Mouse (Mus musculus) heart, adult 8-10 months (tissue): Measurements from ENCODE around the gene Plcxd1. TPM values are rescaled to one million over a fixed set of nuclear protein-coding genes. Genes with fewer than 3 reads are reported as not detected.
"Not testable (repeated sequence)": the region's sequence is repeated elsewhere in the genome, so short reads cannot be mapped to it uniquely, and the experiment has no call there.

Experiments used
- DNase-seq: peaks from one replicate; pipeline ENCODE4 v3.0.0; 2022; ENCODE audit warnings: low spot score
- total RNA-seq, 4 experiments: library from RNA; stranded (reverse); gene quantifications; 2 replicates each; pipeline ENCODE4 v1.2.4; 2022

Gene Plcxd1
- total RNA-seq: under 1 TPM in 1 of 4 experiments, not detected in 3; 0.09 TPM

DNA sequence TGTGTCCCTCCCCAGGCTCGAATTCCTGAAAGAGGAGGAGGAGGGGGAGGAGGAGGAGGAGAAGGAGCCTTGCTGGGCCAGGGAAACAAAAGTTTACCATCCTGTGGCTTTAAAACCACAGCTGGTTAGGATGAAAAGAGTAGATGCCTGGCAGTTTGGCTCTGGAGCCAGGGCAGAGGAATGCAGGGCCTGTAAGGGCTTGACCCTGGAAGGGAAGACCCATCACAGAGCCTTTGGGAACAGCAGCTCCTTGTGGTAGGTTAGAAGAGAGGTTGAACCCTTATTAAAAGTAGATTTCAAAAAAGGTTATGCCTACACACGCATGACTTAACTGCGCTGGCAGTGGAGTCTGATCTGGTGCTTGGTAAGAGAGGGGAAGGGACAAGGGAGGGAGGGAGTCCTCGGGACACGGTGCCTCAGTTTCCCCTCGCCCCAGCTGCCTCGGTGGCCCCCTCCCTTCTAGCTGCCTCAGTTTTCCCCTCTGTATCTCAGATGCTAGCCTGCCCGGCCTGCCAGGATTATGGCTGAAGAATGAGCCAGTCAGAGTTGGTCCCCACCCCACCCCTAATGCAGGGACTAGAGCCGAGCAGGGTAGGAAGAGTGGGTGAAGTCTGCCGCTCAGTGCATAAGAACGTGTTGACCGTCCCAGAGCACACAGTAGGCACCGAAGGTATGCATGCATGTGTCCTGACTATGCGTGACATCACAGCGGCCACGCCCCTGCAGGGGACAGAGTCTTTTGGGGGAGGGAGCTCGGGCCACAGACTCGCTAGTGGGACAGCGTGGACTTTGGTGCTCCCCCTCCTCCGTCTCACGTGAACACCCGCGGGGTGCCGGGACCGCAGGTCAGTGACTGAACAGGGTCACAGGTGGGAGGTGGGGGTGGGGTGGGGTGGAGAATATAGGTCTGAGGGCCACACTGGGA lies at the start of gene Plcxd1:
Gene Plcxd1 (plus strand): TSS at position 314 of the 925 bp plus-strand sequence.
- DNase-seq: no peak

DNA sequence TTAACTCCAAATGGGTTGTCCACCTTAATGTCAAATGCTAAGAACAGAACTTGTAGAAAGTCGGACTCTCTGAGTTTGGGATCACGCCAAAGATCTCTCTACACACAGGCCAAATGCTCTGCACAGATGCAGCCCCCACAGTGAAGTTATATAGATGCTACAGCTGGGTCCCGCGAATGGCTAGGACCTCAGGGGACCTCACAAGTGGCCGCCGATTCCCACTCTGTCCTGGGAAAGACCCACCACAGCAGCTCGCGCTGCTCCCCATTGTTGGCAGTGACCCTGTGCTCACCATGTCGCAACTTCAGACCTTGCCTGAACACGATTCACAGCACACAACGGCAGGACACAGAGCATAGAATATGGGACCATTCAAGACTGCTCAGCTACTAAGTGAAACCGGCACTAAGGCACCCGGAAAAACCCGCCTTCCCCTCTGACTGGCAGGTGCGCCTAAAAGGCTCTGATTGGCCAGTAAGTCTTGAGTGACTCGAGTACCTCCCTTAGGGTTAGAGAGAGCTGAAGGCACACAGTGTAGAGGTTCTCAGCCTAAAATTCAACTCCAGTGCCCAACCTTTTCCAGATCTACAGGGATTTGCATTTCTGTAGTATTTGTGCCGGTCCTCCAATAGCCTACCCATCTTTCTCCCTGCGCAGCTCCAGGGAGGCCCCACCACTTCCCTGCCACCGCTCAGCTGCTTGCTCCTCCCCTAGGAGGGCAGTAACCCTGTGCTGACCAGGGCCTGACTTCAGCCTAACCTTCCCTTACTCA lies 41.9 kb upstream of the Plcxd1 start:
- peak; percentile 92 for DNase-seq

DNA sequence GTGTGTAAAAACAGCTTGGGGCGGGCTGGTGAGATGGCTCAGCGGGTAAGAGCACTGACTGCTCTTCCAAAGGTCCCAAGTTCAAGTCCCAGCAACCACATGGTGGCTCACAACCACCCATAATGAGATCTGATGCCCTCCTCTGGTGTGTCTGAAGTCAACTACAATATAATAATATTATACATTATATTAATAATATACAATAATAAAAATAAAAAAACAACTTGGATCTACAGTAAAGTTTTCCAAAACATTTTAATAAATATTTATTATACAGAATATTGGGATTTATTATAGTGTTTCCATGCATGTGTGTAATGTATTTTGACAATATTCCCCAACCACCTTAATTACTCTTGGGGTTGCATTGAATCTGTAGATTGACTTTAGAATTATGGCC lies 27.4 kb upstream of the Plcxd1 start, which contains the start of gene Gm17655:
Gene Gm17655 (minus strand): TSS at position 101 of the 400 bp plus-strand sequence.
- DNase-seq: not testable (repeated sequence)

DNA sequence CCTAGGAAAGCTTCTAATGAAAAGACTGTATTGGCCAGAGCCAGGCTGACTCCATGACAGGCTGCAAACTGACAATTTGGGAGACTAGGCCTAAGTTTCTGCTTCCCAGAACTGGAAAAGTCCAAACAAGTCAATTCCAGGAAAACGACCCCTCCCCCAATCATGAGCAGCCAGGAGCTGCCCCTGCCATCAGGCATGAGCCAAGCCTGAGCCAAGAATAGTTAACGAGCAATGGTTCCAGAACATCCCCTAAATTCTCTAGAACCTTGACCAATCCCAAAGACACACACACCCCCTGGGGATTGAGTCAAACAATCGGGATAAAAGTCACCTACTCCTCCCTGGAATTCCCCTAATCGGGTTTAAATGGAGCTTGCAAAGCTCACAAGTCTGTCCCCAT lies 16.8 kb upstream of the Plcxd1 start:
- no peak for DNase-seq

DNA sequence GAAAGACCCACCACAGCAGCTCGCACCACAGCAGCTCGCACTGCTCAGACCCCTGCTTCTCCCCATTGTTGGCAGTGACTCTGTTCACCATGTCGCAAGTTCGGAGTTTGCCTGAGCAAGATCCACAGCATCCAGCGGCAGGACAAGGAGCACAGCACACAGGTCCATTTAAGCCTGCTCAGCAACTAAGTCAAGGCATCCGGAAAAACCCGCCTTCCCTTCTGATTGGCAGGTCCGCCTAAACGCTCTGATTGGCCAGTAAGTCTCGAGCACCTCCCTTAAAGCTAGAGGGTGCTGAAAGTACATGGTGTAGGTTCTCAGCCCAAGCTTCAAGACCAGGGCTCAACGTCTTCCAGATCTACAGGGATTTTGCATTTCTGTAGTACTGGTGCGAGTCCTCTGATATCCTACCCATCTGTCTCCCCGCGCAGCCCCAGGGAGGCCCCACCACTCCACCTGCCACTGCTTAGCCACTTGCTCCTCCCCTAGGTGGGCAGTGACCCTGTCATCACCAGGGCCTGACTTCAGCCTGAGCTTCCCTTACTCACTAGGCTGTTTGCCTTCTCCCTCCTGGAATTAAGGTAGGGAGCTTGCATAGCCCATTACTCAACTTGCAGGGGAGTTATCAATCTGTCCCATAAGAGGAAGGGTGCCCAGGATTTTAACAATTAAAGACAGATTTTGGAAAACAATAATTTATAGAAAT lies 13.5 kb upstream of the Plcxd1 start:
- DNase-seq: no peak

DNA sequence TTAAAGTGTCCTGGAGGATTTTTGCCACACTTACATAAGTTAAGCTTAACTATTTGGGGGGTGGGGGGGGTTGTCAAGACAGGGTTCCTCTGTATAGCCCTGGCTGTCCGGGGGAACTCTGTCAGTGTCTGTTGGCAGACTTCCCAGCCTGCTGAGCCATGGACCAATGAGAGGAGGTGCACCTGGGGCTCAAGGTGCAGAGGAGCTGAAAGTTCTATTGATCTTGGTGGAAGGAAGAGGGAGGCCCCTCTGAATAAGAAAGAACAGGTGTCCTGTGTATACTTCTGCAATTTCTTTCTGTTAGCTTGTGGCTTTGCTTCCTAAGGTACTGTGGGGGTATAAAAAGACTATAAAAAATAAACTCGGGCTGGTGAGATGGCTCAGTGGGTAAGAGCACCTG lies 8.2 kb upstream of the Plcxd1 start:
- no peak for DNase-seq

DNA sequence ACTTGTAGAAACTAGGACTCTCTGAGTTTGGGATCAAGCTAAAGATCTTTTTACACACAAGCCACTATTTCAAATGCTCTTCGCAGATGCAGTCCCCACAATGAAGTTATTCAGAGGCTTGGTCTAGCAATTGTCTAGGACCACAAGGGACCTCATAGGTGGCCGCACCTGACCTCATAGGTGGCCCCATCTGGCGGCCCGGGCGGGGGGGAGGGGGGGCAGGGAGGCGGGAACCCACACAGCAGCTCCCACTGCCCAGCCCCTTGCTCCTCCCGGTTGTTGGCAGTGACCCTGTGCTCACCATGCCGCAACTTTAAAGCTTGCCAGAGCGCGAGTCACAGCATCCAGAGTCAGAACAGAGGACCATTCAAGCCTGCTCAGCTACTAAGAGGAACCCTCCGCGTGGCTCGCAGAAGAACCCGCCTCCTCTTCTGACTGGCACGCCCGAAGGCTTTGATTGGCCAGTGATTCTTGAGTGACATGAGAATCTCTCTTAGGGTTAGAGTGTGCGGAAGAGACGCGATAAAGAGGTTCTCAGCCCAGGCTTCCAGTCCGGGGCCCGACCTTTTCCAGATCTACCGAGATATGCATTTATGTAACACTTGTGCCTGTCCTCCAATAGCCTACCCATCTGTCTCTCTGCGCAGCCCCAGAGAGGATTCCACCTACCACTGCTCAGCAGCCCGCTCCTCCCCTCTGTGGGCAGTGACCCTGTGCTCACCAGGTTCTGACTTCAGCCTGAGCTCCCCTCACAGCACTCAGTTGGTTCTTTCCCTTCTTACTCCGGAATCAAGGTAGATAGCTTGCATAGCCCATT lies 5.5 kb upstream of the Plcxd1 start, which contains the start of gene Gm35315:
Gene Gm35315 (minus strand): TSS at position 391 of the 817 bp plus-strand sequence.
- peak; percentile 90 for DNase-seq

DNA sequence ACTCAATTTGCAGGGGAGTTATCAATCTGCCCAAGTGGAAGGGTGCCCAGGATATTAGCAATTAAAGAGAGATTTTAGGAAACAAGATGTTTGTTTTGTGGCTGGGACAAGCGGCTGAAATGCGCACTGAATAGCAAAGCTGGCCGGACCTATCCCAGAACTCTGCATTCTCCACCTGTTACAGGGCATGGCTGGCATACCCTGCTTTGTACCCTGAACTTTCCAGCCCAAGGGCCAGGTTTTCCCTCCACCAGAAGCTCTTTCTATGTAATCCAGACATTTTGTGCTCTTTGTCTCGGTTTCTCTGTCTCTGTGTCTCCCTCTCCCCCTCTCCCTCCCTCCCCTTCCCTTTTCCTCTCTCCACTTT lies 4.9 kb upstream of the Plcxd1 start:
- no peak for DNase-seq

DNA sequence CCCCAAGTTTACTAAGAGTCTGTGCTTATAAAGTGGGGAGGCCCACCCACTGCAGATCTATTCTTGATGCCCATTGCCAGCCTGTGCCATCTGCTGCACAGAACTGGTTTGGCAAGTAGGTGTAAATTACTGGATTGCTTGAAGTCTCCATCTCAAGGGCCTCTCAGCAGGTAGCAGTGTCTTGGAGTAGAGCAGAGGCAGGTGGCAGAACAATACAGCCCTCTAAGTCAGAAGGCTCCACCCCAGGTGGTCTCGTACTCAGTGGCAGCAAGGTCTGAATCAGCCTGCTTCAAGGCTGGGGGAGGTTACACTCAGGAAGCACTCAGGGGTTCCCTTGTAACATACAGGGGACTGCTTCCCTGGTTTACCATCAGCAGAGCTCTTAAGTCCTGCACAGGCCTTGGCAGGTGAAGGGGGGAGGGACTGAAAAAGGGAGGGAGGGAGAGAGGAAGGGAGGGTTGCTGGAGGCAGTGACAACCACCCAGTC lies 735 bp upstream of the Plcxd1 start:
- DNase-seq: no peak

DNA sequence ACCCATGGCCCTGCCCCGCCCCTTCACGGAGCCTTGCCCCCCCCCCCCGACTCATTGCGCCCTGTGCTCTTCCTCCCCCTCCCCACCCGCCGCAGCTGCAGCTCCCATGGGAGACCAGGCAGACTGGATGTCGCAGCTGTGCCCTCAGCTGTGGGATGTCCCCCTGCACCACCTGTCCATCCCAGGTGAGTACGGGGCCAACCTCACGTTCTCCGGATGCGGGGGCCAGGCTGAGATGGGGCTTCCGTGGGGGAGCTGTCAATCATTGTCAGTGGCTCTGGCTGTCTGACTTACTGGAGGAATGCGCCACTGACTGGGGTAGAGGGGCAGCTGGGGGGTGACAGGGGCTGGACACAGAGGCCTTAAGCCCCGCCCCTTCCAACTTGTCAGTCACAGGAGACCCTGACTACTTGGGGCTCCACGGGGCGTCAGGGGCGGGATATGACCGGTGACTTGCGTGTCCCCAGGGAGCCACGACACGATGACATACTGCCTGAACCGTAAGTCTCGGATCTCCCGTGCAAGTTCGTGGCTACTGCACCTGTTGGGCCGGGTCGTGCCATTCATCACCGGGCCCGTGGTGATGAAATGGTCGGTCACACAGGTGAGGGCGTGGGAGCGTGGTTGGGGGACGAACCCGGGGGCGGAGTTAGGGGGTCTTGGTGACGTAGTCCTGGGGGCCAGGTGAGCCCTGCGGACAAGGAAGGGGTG lies 1.3 kb downstream of the Plcxd1 start:
- no peak for DNase-seq

DNA sequence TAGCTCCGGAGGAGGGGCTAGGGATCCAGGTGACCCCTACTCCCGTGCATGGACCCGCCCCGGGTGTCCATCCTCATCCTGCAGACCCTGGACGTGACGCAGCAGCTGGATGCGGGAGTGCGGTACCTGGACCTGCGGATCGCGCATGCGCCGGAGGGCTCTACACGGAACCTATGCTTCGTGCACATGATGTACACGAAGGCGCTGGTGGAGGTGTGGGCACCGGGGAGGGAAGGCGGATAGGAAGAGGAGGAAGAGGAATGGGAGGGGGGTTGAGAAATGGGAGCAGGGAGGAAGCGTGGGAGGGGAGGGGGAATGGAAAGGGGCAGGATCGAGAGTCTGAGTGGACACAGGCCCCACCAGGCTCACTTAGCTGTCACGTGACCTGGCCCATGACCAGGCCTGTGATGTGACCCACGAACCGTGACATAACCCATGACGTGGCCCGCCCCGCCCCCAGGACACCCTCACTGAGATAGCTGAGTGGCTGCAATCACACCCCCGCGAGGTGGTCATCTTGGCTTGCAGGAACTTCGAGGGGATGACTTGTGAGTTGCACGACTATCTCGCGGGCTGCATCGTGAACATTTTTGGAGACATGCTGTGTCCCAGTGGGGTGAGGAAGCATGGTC lies 2.1 kb downstream of the Plcxd1 start:
- no peak for DNase-seq

DNA sequence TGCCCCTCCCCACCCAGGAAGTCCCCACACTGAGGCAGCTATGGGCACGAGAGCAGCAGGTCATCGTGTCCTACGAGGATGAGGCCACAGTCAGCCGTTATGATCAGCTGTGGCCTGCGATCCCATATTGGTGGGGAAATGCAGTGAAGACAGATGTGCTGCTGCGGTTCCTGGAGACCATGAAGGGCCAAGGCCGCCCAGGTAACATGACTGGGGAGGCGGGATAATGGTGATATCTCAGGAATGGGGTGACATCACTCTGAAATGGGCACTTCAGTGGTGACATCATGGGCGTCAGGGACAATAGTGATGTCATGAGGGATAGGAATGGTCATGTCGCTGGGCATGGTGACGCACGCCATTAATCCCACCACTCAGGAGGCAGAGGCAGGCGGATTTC lies 2.7 kb downstream of the Plcxd1 start:
- no peak for DNase-seq

DNA sequence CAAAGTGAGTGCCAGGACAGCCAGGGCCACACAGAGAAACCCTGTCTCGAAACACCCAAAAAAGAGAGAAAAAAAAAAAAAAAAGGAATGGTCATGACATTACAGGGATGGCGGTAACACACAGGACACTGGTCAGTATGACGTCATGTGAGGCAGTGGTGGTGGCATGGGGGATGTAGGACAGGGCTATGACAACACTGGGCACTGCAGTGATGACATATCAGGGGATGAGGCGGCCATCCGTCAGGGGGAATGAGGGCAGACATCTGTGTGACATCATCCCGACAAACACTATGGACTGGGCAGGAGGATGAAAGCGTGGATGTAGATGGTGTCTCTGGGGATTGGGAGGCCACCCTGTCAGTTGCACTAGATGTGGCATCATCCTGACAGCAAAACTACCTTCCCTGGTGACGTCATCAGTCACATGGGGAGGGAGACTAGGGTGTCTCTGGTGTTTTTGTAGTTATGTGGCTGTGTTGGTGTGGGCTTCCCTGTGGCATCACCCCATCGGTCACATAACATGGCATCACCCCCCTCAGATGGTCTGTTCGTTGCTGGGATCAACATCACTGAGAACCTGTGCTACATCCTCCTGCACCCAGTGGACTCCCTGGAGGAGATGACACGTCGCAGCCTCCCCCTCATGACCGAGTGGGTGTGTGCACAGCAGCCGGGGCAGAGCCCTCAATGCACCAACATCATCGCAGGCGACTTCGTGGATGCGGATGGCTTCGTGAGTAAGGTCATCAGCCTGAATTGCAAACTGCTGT lies 3.3 kb downstream of the Plcxd1 start:
- no peak for DNase-seq

DNA sequence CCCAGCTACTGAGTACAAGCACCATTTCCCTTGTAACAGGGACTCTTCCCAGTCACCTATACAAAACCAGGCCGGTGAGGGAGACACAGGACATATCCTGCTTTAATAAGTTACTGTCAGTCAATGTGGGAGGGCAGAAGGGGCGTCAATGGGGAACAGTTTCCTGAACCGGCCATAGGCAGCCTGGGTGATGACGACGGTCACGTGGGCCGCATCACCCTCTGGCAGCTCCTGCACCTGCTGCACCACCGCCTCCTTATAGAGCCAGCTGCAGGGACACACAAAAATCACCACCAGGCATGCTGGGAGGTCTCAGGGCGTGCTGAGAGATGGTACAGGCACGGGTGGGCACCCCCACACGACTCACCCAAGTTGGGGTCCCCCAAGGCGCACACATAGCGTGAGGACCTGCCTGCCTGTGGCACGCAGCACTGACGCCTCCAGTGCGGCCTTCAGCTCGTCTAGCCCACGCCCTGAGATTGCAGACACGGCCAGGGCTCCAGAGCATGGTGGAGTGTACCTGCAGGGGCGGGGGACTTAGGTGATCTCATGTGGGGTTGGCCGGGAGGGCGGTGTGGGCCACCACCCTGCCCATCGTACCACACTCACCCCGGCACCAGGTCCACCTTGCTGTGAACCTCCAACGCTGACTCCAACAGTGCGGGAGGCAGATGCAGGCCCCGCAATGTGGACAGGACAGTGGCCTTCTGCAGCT lies 4.3 kb downstream of the Plcxd1 start:
- no peak for DNase-seq

DNA sequence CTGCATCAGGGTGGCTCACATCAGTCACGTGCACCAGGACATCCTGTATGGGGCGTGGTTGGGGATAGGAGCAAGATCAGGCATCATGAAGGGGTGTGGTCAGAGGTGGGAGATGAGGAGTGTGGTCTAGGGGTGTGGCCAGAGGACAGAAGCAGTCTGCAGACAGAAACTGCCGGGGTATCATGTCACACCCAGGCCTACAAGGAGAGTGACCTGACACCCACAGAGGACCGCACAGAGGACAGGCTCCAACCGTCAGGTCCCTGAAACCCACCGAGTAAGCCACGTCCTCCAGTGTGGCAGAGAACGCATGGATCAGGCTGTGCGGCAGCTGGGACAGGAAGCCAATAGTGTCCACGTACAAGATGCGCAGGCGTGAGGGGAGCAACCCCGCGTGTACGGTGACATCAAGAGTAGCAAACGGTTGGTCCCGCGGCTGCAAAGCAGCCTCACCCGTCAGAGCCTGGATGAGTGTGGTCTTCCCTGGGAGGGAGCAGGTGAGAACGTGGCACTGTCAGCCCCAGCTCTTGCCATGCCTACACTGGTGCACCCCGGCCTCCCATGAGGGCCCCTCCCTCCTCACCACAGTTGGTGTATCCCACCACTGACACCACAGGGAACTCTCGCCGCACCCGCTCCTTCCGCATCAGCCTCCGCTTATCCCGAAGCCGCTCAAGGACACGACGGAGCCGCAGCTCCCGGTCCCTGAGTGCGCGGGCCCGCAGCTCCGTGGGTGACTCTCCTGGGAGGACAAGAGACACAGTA lies 5.0 kb downstream of the Plcxd1 start:
- DNase-seq: no peak

DNA sequence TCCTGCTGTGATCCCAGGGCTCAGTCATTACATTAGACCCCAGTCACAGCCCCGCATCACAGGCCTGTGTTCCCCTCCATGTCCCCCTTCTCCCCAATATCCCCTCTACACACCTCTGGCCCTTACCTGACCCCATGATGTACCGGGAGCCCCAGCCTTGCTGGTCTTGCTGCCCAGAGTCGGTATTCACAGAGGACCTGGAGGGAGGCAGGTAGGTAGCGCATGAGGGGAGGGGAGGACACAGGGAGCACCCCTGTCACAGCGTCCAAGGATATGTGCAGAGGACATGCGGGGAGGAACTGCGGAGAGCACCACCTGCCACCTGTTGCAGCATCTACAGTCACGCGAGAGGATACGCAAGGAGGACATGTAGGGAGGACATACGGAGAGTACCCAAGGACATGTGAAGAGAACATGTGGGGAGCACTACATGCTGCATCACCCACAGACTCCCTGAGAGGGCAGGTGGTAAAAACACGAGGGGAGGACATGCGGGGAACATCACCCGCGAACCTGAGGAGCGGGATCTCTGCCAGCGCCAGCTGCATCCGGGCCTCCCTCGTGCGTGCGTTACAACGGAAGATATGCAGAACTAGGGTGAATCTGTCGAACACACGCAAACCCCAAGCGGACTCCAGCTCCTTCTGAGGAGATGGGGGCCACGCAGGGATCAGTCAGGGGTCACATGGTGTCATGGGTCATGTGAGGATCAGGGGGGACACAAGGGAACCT lies 6.5 kb downstream of the Plcxd1 start:
- no peak for DNase-seq
